Mouse (Mus musculus) intestine, embryonic 15.5 days (tissue): ENCODE measurements around the gene Polr3c. TPM values are rescaled to one million over a fixed set of nuclear protein-coding genes. Genes with fewer than 3 reads are reported as not detected.
A peak's percentile ranks its signal among the peaks of the same experiment; 100 is the strongest.
"Not testable (repeated sequence)": the region's sequence is repeated elsewhere in the genome, so short reads cannot be mapped to it uniquely, and the experiment has no call there.

Experiments used
- ATAC-seq: fragments of 200-750 bp; cut with Nextera tagmentation; 2 replicates; pipeline ENCODE4 v1.8.0; 2017; ENCODE audit warnings: moderate TSS enrichment, moderate library complexity
- H3K27ac ChIP-seq: fragments of 300-500 bp; sonication (generic); 2 replicates; pipeline ENCODE4 v1.5.1; 2015; ENCODE audit warnings: mild to moderate bottlenecking, inconsistent platforms
- H3K27me3 ChIP-seq: fragments of 300-500 bp; sonication (generic); replicated peaks from 2 replicates; pipeline ENCODE4 v1.6.1; 2015; ENCODE audit warnings: inconsistent platforms
- H3K36me3 ChIP-seq: fragments of 300-500 bp; sonication (generic); 2 replicates; pipeline ENCODE4 v1.6.1; 2015; ENCODE audit warnings: inconsistent platforms
- H3K4me1 ChIP-seq: fragments of 300-500 bp; sonication (generic); replicated peaks from 2 replicates; pipeline ENCODE4 v1.6.1; 2015; ENCODE audit warnings: inconsistent platforms
- H3K4me2 ChIP-seq: fragments of 300-500 bp; sonication (generic); replicated peaks from 2 replicates; pipeline ENCODE4 v1.6.1; 2015; ENCODE audit warnings: mild to moderate bottlenecking, inconsistent platforms
- H3K4me3 ChIP-seq: fragments of 300-500 bp; sonication (generic); replicated peaks from 2 replicates; pipeline ENCODE4 v1.5.1; 2015; ENCODE audit warnings: inconsistent platforms
- H3K9ac ChIP-seq: fragments of 300-500 bp; sonication (generic); 2 replicates; pipeline ENCODE4 v1.6.1; 2015; ENCODE audit warnings: inconsistent platforms
- H3K9me3 ChIP-seq: fragments of 300-500 bp; sonication (generic); 2 replicates; pipeline ENCODE4 v1.6.1; 2016; ENCODE audit warnings: inconsistent platforms
- WGBS: fragments of 180-500 bp; shearing (Covaris S2); methylation state at CpG from one replicate; pipeline ENCODE4 v1.1.7; 2015; 5-methylcytosine and 5-hydroxymethylcytosine counted together
- polyA plus RNA-seq: library from polyadenylated mRNA; unstranded; fragments of >200 nt; fragmentation: Nextera tagmentation; extraction: Ambion mirVana; gene quantifications from 2 replicates; pipeline ENCODE4 v1.2.1, GENCODE M21; 2015

Polr3c gene
- polyA plus RNA-seq, 1 experiment from 2014 or later: 36.5 TPM

GRCm38 (mm10) chr3:96668424-96669067, 58.9 kb downstream of the Polr3c start:
- no peak for ATAC-seq
- Histone ChIP-seq H3K9ac (no peak overlapping the region), H3K27ac (no peak overlapping the region), H3K36me3 (no peaks in the 10 kb centered on the region), H3K27me3 (no peaks in the 10 kb centered on the region), H3K4me2 (no peak overlapping the region), H3K4me1 (peaks cover 8% of the 10 kb centered on the region; the same call in 1 of the 2 replicates), H3K4me3 (no peak overlapping the region), H3K9me3 (no peaks in the 10 kb centered on the region)
- WGBS: 88% methylated on average over 5 of the region's 5 CpGs

GRCm38 (mm10) chr3:96667316-96667715, 60.1 kb downstream of the Polr3c start:
- no peak overlapping the region for H3K4me3 ChIP-seq
- H3K27ac ChIP-seq: no peak overlapping the region
- no peaks in the 10 kb centered on the region for H3K9me3 ChIP-seq
- H3K4me1 ChIP-seq: peaks cover 13% of the 10 kb centered on the region; the same call in 1 of the 2 replicates
- no peaks in the 10 kb centered on the region for H3K36me3 ChIP-seq
- no peak for ATAC-seq
- H3K27me3 ChIP-seq: no peaks in the 10 kb centered on the region
- no peak overlapping the region for H3K9ac ChIP-seq
- WGBS: 38% methylated on average over 1 of the region's 1 CpGs
- H3K4me2 ChIP-seq: no peak overlapping the region

GRCm38 (mm10) chr3:96666916-96667315, 60.5 kb downstream of the Polr3c start:
- no peak for ATAC-seq
- no peak overlapping the region for H3K4me3 ChIP-seq
- H3K27me3 ChIP-seq: no peaks in the 10 kb centered on the region
- H3K9ac ChIP-seq: no peak overlapping the region
- 86% methylated on average over 5 of the region's 5 CpGs for WGBS
- H3K9me3 ChIP-seq: no peaks in the 10 kb centered on the region
- H3K4me1 ChIP-seq: peaks cover 13% of the 10 kb centered on the region; the same call in 1 of the 2 replicates
- no peak overlapping the region for H3K27ac ChIP-seq
- H3K36me3 ChIP-seq: no peaks in the 10 kb centered on the region
- no peak overlapping the region for H3K4me2 ChIP-seq

DNA sequence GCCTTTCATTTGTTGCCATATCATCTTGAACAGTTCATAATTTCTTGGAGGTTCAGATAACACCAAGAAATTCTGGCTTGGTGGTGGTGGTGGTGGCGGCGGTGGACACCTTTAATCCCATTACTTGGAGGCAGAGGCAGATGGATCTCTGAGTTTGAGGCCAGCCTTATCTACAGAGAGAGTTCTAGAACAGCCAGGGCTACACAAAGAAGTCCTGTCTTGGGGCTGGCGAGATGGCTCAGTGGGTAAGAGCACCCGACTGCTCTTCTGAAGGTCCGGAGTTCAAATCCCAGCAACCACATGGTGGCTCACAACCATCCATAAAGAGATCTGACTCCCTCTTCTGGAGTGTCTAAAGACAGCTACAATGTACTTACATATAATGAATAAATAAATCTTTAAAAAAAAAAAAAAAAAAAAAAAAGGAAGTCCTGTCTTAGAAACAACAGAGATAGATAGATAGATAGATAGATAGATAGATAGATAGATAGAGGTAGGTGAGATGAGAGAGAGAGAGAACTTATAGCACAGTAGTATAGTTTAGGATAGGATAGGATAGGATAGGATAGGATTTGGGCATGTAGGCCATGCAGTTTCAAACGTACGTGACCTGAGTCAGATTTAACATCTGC, 61.6 kb downstream of the Polr3c start:
- H3K9me3 ChIP-seq, H3K36me3 ChIP-seq, H3K4me3 ChIP-seq, H3K27ac ChIP-seq, H3K4me2 ChIP-seq, H3K9ac ChIP-seq, ATAC-seq, H3K27me3 ChIP-seq: not testable (repeated sequence)
- peaks cover 13% of the 10 kb centered on the region; the same call in 1 of the 2 replicates for H3K4me1 ChIP-seq
- 88% methylated on average over 7 of the region's 7 CpGs for WGBS

GRCm38 (mm10) chr3:96663432-96664239, 63.8 kb downstream of the Polr3c start:
- Histone ChIP-seq H3K4me3 (peak overlapping the region; percentile 26), H3K9ac (peak overlapping the region; percentile 33; the same call in 1 of the 2 replicates), H3K4me2 (peak overlapping the region; percentile 69), H3K27me3 (no peaks in the 10 kb centered on the region), H3K36me3 (no peaks in the 10 kb centered on the region), H3K27ac (0 out of 2 replicates have a peak overlapping the region, but pooled peaks have one; percentile 14), H3K9me3 (no peaks in the 10 kb centered on the region), H3K4me1 (0 out of 2 replicates have a peak, but pooled peaks cover 8% of the 10 kb centered on the region)
- peak; percentile 88 for ATAC-seq
- whole genome bisulfite sequencing: 6% methylated on average over 17 of the region's 18 CpGs

DNA sequence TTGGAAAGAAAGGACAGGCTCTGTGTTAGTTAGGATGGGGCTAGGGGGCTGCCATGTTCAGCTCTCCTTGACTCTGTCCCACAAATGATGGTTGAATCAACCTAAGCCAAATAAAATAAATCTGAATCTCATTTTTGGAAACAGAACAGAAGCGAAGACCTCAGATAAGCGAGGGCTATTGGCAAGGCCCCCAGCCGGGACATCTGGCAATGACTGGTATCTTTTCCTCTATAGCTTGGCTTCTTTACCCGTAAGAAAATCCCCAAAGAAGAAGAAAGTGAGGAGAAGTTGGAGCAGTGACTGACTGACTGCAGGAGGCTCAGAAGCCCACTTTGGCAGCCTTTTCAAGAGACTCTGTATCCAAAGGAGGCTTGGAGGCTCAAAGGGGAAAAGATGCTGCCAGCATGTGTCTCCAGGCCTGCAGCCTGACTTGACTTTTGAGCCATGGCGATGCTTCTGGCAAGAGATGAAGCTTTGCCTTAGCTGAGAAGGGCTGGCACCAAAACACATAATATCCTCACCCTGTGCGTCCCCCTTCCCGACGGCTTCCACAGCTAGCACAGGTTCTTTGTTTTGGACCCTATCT, 64.6 kb downstream of the Polr3c start:
- Histone ChIP-seq H3K9me3 (no peaks in the 10 kb centered on the region), H3K27ac (no peak overlapping the region), H3K4me1 (0 out of 2 replicates have a peak, but pooled peaks cover 8% of the 10 kb centered on the region), H3K4me2 (peak overlapping the region; percentile 69; the same call in 1 of the 2 replicates), H3K9ac (no peak overlapping the region), H3K4me3 (no peak overlapping the region), H3K27me3 (no peaks in the 10 kb centered on the region), H3K36me3 (no peaks in the 10 kb centered on the region)
- WGBS: 49% methylated on average over 8 of the region's 8 CpGs
- ATAC-seq: no peak

Other genes with a start within 250 kb of the Polr3c start
- gene Hfe2, start 202.5 kb downstream of the Polr3c start, polyA plus RNA-seq: 0.29 and 0.37 TPM in 2 replicates
- gene Txnip, start 169.7 kb downstream of the Polr3c start, polyA plus RNA-seq: 136 and 146 TPM in 2 replicates
- gene Gm16253, start 150.6 kb downstream of the Polr3c start, polyA plus RNA-seq: 0.67 and 1.5 TPM in 2 replicates
- gene Polr3gl, start 133.4 kb downstream of the Polr3c start, polyA plus RNA-seq: 26.5 and 31.3 TPM in 2 replicates
- gene Ankrd34a, start 131.0 kb downstream of the Polr3c start, polyA plus RNA-seq: 1.9 and 2.3 TPM in 2 replicates
- 4.8 and 5.7 TPM in 2 replicates for gene Lix1l, start 126.5 kb downstream of the Polr3c start, polyA plus RNA-seq
- gene Rbm8a, start 97.7 kb downstream of the Polr3c start, polyA plus RNA-seq: 113 and 118 TPM in 2 replicates
- 42.2 TPM in 2 replicates for gene Pex11b, start 92.3 kb downstream of the Polr3c start, polyA plus RNA-seq
- 0.08 TPM in 1 of 2 replicates, not detected in the other for gene Gm42957, start 92.2 kb downstream of the Polr3c start, polyA plus RNA-seq
- gene Itga10, start 82.0 kb downstream of the Polr3c start, polyA plus RNA-seq: 0.43 and 0.49 TPM in 2 replicates
- 0.48 and 0.49 TPM in 2 replicates for gene Ankrd35, start 57.5 kb downstream of the Polr3c start, polyA plus RNA-seq
- 37.1 and 37.2 TPM in 2 replicates for gene Pias3, start 31.2 kb downstream of the Polr3c start, polyA plus RNA-seq
- 5.7 and 5.9 TPM in 2 replicates for gene Nudt17, start 19.1 kb downstream of the Polr3c start, polyA plus RNA-seq
- gene Rnf115, start within 50 bp of the Polr3c start, polyA plus RNA-seq: 41.6 and 46.1 TPM in 2 replicates
- 16.0 and 19.9 TPM in 2 replicates for gene Pdzk1, start 101.7 kb upstream of the Polr3c start, polyA plus RNA-seq
- gene Cd160, start 101.7 kb upstream of the Polr3c start, polyA plus RNA-seq: 1.1 and 1.4 TPM in 2 replicates
- gene Gja5, start 177.1 kb upstream of the Polr3c start, polyA plus RNA-seq: 14.8 and 16.4 TPM in 2 replicates
- 74.3 and 75.0 TPM in 2 replicates for gene Gpr89, start 177.7 kb upstream of the Polr3c start, polyA plus RNA-seq
- 0.01 and 0.03 TPM in 2 replicates for gene Gja8, start 198.4 kb upstream of the Polr3c start, polyA plus RNA-seq